Mouse (Mus musculus) megakaryocyte, embryonic 14.5 days (primary cell): ENCODE measurements around the gene Ptafr. TPM values are rescaled to one million over a fixed set of nuclear protein-coding genes. Genes with fewer than 3 reads are reported as not detected.

Source experiments
- H3K27me3 ChIP-seq: replicated peaks from 2 replicates; pipeline ENCODE3; 2012; ENCODE audit warnings: inconsistent platforms
- H3K36me3 ChIP-seq: replicated peaks from 2 replicates; pipeline ENCODE3; 2012; ENCODE audit warnings: low read length, inconsistent platforms, mixed read lengths
- H3K4me1 ChIP-seq: 2 replicates; pipeline ENCODE4 v1.6.1; 2012; ENCODE audit warnings: inconsistent platforms
- H3K4me3 ChIP-seq: replicated peaks from 2 replicates; pipeline ENCODE3; 2012; ENCODE audit warnings: moderate library complexity, mild to moderate bottlenecking, inconsistent platforms
- H3K9me3 ChIP-seq: 2 replicates; pipeline ENCODE4 v1.6.1; 2012; ENCODE audit warnings: inconsistent platforms
- FLI1 ChIP-seq: IDR thresholded peaks from 2 replicates; pipeline ENCODE4 v1.6.1; 2012; ENCODE audit warnings: low read length, inconsistent platforms, mixed read lengths
- GATA1 ChIP-seq: IDR thresholded peaks from 3 replicates; pipeline ENCODE4 v1.6.1; 2012; ENCODE audit warnings: mixed read lengths, low read length, inconsistent platforms, borderline replicate concordance
- polyA plus RNA-seq: library from polyadenylated mRNA; stranded (reverse); fragments of >175 nt; gene quantifications from 2 replicates; pipeline ENCODE4 v1.2.3, GENCODE M21; 2012; ENCODE audit warnings: low replicate concordance; ENCODE audit not compliant: insufficient read depth

The Ptafr gene
- polyA plus RNA-seq, 1 experiment = 3.1 TPM

GRCm38 (mm10) chr4:132610301-132610984 is 46.6 kb downstream of the Ptafr start:
- Histone ChIP-seq H3K36me3 (no peaks in the 10 kb centered on the region), H3K9me3 (peaks cover 13% of the 10 kb centered on the region), H3K4me3 (no peak overlapping the region), H3K27me3 (peaks cover 29% of the 10 kb centered on the region), H3K4me1 (peaks cover 8% of the 10 kb centered on the region)
- TF ChIP-seq FLI1 (no peak), GATA1 (no peak)

- Histone ChIP-seq H3K36me3 (no peaks in the 10 kb centered on the region), H3K4me3 (no peak overlapping the region), H3K9me3 (peaks cover 18% of the 10 kb centered on the region), H3K4me1 (no peaks in the 10 kb centered on the region; the same call in 1 of the 2 replicates), H3K27me3 (peaks cover 29% of the 10 kb centered on the region)
- TF ChIP-seq GATA1 (no peak), FLI1 (no peak)
These were observed 47.5 kb downstream of the Ptafr start for GRCm38 (mm10) chr4:132611320-132611719.

- Histone ChIP-seq H3K4me1 (peaks cover 18% of the 10 kb centered on the region), H3K4me3 (no peak overlapping the region), H3K27me3 (no peaks in the 10 kb centered on the region), H3K36me3 (peaks cover 5% of the 10 kb centered on the region), H3K9me3 (peaks cover 30% of the 10 kb centered on the region)
- TF ChIP-seq FLI1 (no peak), GATA1 (no peak)
These were observed 54.0 kb downstream of the Ptafr start for GRCm38 (mm10) chr4:132617873-132618272.

- H3K27me3 ChIP-seq = no peaks in the 10 kb centered on the region
- TF ChIP-seq FLI1 = no peak
- TF ChIP-seq GATA1 = no peak
- H3K9me3 ChIP-seq = peaks cover 27% of the 10 kb centered on the region
- H3K4me3 ChIP-seq = no peak overlapping the region
- peaks cover 27% of the 10 kb centered on the region for H3K4me1 ChIP-seq
- H3K36me3 ChIP-seq = peaks cover 5% of the 10 kb centered on the region
These were observed 55.0 kb downstream of the Ptafr start for GRCm38 (mm10) chr4:132618850-132619375.

- Histone ChIP-seq H3K4me3 (no peak overlapping the region), H3K36me3 (peaks cover 5% of the 10 kb centered on the region), H3K9me3 (peaks cover 18% of the 10 kb centered on the region), H3K4me1 (peaks cover 33% of the 10 kb centered on the region), H3K27me3 (no peaks in the 10 kb centered on the region)
- no peak for TF ChIP-seq GATA1
- no peak for TF ChIP-seq FLI1
These were observed 56.3 kb downstream of the Ptafr start for GRCm38 (mm10) chr4:132620134-132620533.

DNA sequence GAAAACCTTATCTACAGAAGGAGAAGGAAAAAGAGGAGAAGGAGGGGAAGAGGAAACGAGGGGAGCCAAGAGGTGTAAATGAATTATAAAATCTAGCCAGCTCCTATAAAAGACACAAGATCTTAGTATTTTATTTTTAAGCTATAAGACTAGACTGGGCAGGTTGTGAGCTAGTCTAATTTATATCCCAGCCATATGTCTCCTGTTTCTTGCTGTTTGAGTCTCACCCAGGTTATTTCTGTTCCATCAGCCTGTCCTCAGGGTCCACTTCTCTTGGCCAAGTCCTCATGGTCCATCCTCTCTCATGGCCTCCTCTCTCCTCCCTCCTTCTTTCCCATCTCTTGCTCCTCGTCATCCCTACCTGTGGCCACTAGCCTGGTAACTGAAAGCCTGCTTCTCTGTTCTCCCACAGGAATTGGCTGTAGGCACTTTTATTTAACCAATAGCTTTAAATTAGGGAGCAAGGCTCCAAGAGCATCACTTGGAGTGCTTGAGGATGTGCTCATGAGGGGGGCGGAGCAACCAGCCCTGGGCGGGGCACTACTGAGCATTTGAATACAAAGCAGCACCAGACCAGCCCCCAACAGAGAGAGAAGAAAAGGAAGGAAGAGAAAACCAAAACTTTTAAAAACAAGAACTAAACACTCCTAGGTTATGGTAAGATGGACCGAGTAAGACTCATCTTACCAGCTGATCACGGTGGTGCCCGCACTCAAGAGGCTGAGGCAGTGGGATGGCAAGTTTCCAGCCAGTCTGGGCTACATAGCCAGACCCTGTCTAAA is 57.6 kb downstream of the Ptafr start:
- TF ChIP-seq FLI1 (no peak), GATA1 (no peak)
- Histone ChIP-seq H3K27me3 (no peaks in the 10 kb centered on the region), H3K36me3 (peaks cover 5% of the 10 kb centered on the region), H3K9me3 (peaks cover 12% of the 10 kb centered on the region), H3K4me3 (no peak overlapping the region), H3K4me1 (peaks cover 33% of the 10 kb centered on the region)

GRCm38 (mm10) chr4:132624034-132624657 is 60.3 kb downstream of the Ptafr start:
- H3K9me3 ChIP-seq = peaks cover 9% of the 10 kb centered on the region
- no peak overlapping the region for H3K4me3 ChIP-seq
- no peaks in the 10 kb centered on the region for H3K27me3 ChIP-seq
- peaks cover 5% of the 10 kb centered on the region for H3K36me3 ChIP-seq
- H3K4me1 ChIP-seq = peaks cover 31% of the 10 kb centered on the region
- TF ChIP-seq GATA1 = no peak

DNA sequence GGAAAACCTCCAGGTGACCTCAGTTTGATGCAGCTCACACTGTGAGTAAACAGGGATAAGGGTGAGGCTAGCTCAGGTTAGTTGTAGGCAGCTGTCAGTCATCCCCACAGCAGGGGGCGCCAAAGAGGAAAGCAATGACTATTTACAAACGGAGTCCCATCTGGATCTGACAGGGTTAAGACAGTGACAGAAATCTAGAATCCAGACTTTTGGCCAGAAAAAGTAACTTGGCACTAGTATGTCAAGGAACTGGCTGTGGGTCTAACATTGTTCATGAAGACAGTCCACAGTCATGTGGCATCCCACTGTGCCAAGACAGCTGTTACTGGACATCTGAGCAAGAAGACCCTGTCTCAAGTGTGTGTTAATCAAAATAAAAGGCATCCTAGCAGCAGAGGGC is 65.0 kb downstream of the Ptafr start:
- TF ChIP-seq FLI1 (no peak), GATA1 (no peak)
- Histone ChIP-seq H3K36me3 (peaks cover 3% of the 10 kb centered on the region), H3K27me3 (no peaks in the 10 kb centered on the region)

More for the DNA sequence above, 65.0 kb downstream of the Ptafr start:
- peaks cover 31% of the 10 kb centered on the region for H3K4me1 ChIP-seq
- H3K9me3 ChIP-seq = no peaks in the 10 kb centered on the region
- no peak overlapping the region for H3K4me3 ChIP-seq

Other genes starting within 250 kb of the Ptafr start
- 20.9 and 58.9 TPM in 2 replicates for gene Trnau1ap, start 234.5 kb upstream of the Ptafr start, polyA plus RNA-seq
- gene Rcc1, start 210.5 kb upstream of the Ptafr start, polyA plus RNA-seq = 1.2 and 16.4 TPM in 2 replicates
- gene Phactr4, start 141.6 kb upstream of the Ptafr start, polyA plus RNA-seq = 2.1 and 3.0 TPM in 2 replicates
- gene Med18, start 100.1 kb upstream of the Ptafr start, polyA plus RNA-seq = 2.3 and 2.7 TPM in 2 replicates
- 23.7 and 27.2 TPM in 2 replicates for gene Sesn2, start 53.6 kb upstream of the Ptafr start, polyA plus RNA-seq
- gene Atpif1, start 30.4 kb upstream of the Ptafr start, polyA plus RNA-seq = 55.6 and 352 TPM in 2 replicates
- gene Dnajc8, start 28.5 kb upstream of the Ptafr start, polyA plus RNA-seq = 96.7 and 198 TPM in 2 replicates
- gene Eya3, start 74.9 kb downstream of the Ptafr start, polyA plus RNA-seq = 2.0 and 2.9 TPM in 2 replicates
- 0.26 TPM in 1 of 2 replicates, not detected in the other for gene Xkr8, start 168.5 kb downstream of the Ptafr start, polyA plus RNA-seq
- 0.38 TPM in 1 of 2 replicates, not detected in the other for gene Smpdl3b, start 193.2 kb downstream of the Ptafr start, polyA plus RNA-seq
- 15.4 and 20.1 TPM in 2 replicates for gene Rpa2, start 204.3 kb downstream of the Ptafr start, polyA plus RNA-seq
- gene Themis2, start 232.3 kb downstream of the Ptafr start, polyA plus RNA-seq = 0.53 and 20.4 TPM in 2 replicates